Mouse (Mus musculus) megakaryocyte, embryonic 14.5 days (primary cell): ENCODE results near the gene Trp63.

Experiments used
- FLI1 ChIP-seq: IDR thresholded peaks from 2 replicates; pipeline ENCODE4 v1.6.1; 2012; ENCODE audit warnings: low read length, inconsistent platforms, mixed read lengths
- GATA1 ChIP-seq: IDR thresholded peaks from 3 replicates; pipeline ENCODE4 v1.6.1; 2012; ENCODE audit warnings: mixed read lengths, low read length, inconsistent platforms, borderline replicate concordance

DNA sequence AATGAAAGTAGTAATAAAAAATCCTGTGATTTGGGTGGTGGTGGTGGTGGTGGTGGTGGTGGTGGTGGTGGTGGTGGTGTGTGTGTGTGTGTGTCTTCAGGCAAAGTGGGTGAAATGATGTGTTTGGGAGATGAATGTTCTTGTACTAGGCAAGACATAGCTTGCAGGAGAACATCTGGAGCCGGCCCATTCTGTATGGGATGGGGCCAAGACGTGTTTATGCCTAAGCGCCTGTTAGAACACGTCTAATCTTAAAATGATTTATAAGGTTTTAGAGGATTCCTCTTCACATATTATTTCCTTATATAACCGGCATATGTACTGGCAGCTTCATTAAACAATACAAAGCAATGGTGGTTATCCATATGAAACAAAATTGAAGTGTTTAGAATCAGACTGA lies 152.2 kb downstream of the Trp63 start:
- TF ChIP-seq GATA1: no peak
- no peak for TF ChIP-seq FLI1
